Mouse (Mus musculus): Measurements from ENCODE around the gene Actb. TPM values are rescaled to one million over a fixed set of nuclear protein-coding genes. Genes with fewer than 3 reads are reported as not detected.

The Actb gene
- total RNA-seq, 1 experiment from 2014 or later = 8,865 TPM

DNA sequence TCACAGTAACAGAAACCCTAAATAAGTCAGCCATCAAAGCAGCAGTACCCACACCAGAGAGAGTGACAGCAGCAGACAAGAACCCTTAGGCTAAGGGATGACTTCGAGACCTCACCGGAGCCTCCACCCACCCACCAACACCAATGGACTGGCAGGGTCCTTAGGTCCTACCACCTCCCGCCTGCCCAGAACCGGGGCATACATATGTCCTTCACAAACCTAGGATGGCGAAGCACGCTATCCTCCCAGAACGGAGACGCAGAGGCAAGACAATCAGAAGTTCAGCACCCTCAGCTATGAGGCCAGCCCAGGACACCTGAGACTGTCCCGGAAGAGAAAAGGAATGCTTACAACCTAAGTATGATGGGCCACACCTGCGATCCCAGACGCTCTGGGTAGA, 24.1 kb downstream of the Actb start:
- no peak for ATAC-seq (ENCODE audit: extremely low read depth, insufficient number of reproducible peaks, low FRiP score, poor library complexity, severe bottlenecking)

DNA sequence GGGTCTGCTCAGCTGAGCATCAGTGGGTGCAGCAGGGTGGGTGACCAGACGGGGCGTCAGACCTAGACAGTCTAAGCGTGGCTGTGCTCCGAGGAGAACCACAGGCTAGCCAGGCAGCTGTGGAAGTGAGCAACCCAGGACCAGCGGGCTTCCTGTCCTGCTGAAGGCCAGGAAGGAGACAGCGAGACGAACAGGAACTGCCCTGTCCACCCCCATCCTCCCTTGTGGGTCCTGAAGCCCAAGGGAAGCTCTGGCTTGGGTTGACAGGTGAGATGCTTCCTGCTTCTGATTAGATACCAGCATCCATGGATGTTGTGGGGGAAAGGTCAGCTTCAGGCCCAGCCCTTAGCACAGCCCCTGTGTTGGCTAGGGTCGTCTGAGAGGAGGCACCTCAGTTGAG, 24.6 kb downstream of the Actb start:
- ATAC-seq (ENCODE audit: extremely low read depth, insufficient number of reproducible peaks, low FRiP score, poor library complexity, severe bottlenecking) = no peak

DNA sequence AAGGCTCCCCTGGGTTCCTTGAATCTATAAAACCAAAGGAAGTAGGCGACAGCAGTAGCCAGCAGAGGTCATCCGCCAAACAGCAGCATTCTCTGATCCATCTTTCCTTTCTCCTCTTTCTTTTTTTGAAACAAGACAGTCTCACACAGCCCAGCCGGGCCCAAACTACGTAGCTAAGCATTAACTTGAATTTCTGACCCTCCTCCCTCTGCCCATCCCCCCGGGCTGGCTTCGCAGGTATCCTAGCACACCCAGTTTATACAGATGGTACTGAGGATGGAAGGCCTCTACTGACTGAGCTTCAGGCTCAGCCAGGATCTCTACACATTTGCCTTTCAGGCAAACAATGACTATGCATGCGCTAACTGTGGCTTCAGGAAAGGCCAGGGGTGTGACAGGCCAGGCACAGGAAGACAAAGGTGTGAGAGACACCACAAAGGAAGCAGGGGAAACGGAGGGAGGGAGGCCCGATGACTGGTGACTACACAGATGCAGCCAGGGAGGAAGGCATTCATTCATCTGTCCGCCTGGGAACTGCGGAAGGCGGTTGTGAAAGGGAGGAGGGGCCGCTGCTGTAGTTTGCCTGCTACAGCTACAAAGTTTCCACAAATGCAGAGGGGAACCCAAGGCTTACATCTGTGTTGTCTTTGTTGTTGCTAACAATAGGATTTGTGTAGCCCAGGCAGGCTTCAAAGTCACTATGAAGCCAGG, 25.6 kb downstream of the Actb start:
- ATAC-seq (ENCODE audit: extremely low read depth, insufficient number of reproducible peaks, low FRiP score, poor library complexity, severe bottlenecking) = no peak

DNA sequence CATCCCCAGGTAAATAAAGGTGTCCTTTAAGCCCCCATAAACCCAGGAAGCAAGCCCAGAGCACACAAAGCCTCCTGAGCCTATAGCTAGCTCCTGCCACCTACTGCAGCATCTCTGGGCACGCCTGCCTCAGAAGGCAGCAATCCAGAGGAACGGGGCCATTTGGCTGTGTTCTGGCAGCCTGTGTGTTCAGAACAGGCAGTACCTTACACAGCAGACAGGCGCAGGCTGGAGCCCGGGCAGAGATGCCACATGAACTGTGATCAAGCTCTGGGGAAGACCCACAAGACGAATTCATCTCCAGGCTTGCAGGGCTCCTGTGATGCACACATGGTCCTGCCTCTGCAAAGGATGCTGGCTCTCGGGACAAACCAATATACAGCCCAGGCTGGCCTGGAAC, 26.3 kb downstream of the Actb start:
- ATAC-seq (ENCODE audit: extremely low read depth, insufficient number of reproducible peaks, low FRiP score, poor library complexity, severe bottlenecking) = no peak

DNA sequence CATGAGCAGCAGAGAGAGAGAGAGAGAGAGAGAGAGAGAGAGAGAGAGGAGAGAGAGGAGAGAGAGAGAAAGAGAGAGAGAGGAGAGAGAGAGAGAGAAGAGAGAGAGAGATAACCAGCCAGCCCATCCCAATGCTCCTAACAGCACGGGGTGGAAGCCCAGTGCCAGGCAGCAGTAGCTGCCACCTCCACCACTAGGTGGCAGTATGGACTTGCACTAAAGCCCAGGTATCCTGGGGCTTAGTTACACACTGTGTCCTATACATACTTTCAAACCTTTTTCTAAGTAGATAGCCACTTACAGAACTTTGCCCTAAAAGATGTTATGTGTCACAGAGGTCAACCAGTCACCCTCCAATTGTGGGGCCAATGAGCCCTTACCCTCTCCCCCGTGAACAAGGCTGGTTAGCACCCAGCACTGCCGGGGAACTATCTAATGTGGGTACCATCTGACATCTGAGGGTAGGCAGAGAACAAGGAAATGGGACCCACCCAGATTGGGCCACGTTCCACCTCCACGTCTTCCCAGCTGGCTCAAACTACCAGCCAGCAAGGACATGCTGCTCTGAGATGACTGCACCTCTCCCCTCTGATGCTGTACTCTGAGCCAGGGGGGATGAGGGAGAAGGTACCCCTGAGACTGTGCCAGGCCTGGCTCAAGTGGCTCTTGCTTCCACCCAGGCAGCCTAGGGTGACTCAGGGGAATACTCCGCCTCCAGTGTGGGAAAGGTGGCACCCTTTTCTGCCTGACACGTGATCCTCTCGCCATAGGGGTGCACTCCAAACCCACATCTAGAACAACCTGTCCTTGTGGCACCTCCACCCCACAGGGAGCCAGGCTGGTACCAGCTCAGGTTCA, 27.0 kb downstream of the Actb start:
- ATAC-seq (ENCODE audit: extremely low read depth, insufficient number of reproducible peaks, low FRiP score, poor library complexity, severe bottlenecking) = peak; percentile 69

DNA sequence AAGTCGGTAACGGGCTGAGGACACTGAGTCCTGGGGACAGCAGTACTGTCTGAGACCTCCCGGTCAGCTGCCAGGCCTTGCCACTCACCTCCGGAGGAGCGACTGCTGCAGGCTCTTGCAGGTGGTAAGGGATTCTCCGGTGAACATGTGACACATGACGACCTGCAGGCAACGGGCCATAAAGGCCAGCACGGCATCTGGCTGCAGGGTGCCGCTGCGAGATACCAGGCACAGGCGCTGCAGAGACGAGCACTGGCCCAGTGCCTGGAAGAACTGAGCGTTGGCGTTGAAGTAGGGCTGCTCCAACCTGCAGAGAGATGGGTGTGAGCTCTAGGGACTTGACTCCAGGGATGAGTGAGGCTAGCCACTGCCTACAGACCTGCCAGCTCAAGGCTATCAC, 28.0 kb downstream of the Actb start:
- no peak for ATAC-seq (ENCODE audit: extremely low read depth, insufficient number of reproducible peaks, low FRiP score, poor library complexity, severe bottlenecking)

DNA sequence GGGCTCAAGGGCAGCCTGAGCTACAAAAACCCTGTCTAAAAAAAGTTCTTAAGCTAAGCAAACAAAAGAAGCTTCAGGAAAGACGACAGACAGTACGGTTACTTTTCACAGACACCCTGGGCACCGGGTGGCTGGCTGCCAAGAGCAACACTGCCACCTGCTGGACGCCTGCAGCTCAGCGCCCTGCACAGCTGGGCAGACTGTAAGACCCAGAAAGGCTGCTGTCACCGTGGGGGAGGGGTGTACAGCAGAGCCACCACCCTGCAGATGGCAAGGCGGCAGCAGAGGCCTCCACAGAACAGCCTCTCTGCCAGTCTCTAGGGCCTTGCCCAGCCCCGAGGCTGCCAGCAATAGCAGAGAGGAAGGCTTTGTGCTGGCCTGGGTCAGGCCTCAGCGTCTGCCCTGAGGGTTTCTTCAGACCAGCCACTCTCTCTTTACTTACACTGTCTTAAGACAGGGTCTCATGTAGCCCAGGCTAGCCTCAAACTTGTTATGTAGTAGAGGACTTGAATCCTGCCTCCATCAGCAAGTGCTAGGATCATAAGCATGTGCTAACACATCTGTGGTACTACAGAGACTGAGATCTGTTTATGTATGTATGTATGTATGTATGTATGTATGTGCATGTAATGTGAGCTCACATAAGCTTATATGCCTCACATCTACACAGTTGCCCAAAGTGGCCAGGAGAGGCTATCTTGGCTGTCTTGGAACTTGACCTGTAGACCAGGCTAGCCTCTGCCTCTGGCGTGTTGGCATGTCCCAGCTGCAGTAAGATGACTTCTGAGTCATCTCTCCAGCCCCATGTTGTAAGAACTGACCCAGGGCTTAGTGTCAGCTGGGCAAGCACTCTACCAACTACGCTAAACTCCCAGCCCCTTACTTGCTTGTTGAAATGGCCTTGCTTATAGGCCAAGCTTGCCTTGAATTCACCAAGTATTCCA, 28.9 kb downstream of the Actb start:
- ATAC-seq (ENCODE audit: extremely low read depth, insufficient number of reproducible peaks, low FRiP score, poor library complexity, severe bottlenecking) = peak; percentile 68

DNA sequence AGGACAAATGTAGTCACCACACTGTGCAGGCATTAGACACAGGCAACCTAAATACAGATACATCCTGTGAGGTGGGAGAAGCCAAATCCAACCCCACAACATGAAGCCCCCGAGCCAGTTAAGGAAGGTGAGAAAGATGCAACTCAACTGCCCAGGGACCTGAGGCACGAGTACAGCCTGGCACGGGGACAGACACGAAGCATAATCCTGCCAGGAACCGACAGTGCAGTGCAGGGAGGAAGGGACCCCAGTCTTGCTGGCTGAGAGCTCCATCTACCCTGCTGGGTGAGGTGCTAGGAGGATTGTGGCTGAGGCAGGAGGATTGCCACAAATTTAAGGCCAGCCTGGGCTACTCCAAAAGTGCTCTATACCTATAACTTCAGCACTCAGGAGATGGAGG, 29.7 kb downstream of the Actb start:
- ATAC-seq (ENCODE audit: extremely low read depth, insufficient number of reproducible peaks, low FRiP score, poor library complexity, severe bottlenecking) = no peak

DNA sequence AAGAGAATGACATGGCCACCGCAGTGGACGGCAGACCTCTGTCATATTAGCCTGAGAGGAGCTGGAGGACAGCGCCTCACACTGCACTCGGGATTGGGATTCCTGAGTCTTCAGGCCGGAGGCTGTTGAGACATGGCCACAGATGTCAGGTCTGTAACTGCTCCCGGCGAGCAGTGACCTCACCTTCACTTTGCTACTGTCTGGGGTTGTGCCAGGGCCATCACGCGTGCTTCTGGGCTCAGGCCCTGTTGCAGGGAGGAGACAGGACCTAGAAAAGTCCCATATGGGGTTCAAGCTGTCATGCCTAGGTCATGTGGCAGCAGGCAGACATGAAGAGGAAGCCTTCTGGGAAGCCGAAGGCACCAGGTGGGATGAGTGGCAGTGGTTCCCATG, 31.0 kb downstream of the Actb start:
- ATAC-seq (ENCODE audit: extremely low read depth, insufficient number of reproducible peaks, low FRiP score, poor library complexity, severe bottlenecking) = no peak

DNA sequence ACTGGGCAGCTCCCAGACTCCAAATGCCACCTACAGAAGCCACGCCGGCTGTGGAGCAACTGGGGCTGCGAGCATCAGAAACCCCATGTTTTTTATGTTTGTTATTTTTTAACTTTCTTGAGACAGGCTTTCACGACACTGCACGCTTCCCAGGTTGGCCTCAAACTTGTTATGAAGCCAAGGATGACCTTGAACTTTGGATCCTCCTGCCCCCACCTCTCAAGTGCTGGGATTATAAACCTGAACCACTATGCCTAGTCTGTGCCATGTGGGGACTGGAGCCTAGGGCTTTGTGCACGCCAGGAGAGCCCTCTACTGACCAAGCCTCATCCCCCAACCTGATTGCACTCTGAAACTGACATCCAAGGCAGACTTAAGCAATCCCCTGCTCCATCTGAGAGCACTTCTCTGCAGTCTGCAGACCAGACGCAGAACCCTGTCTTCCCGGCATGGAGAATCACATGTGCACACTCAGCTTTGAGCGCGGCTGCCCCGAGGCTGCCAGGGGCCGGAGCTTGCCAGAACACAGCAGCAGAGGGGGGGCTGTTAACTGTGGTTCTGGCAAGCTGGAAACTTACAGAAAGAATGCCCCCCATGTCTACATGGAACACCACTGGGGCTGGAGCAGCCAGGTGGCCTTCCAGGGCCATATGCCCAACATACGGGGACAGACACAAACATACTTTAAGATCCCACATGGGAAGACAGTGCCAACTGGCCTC, 31.6 kb downstream of the Actb start:
- no peak for ATAC-seq (ENCODE audit: extremely low read depth, insufficient number of reproducible peaks, low FRiP score, poor library complexity, severe bottlenecking)

DNA sequence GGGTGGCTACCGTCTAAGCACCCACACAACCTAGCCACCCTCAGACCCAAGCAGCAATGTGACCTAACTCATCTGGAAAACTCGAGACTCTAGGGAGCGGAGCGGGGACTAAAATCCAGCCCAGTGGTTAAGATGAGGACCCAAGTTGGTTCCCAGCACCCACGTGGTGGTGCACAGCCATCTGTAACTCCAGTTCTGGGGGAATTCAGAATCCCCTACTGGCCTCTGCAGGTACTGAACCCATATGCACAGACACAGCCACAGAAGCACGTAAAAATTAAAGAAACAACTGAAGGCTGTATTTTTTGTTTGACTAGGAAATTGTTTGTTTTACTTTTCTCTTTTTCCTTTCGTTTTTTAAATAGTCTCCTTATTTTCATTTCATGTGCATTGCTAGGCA, 32.8 kb downstream of the Actb start:
- ATAC-seq (ENCODE audit: extremely low read depth, insufficient number of reproducible peaks, low FRiP score, poor library complexity, severe bottlenecking) = no peak

DNA sequence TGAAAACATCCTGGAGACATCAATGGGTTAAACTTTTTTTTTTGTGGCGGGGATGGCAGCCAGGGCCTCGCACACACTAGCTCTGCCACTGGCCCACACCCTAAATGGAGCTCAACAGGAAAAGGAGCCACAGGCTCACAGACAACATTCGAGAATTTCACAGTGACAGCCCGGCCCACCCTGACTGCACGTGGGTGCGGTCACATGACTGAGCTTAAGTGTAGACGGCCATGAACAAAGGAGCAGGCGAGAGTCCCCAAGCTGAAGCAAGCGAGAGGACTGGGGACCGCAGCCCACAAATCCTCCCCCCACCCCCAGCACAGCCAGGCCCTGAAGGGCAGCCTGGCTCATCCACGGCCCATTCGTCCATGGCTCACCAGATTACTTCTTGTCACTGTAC, 34.8 kb downstream of the Actb start:
- ATAC-seq (ENCODE audit: extremely low read depth, insufficient number of reproducible peaks, low FRiP score, poor library complexity, severe bottlenecking) = no peak

DNA sequence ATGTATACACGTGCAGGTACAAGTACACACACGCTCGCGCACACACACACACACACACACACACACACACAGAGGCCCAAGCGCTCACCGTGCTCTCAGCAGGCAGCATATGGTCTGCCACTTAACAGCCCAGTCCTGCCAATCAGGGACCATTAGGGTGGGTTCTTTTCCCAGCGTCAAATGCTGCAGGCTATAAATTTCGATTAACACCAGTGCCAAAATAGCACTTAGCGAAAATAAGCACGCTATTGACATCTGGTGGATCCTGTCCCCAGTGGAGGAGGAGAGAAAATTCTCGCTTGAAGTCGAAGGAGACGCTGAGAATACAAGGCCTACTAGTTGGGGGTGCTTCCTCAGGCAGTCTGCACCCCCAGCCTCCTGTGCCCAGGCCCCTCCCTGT, 37.1 kb downstream of the Actb start:
- ATAC-seq (ENCODE audit: extremely low read depth, insufficient number of reproducible peaks, low FRiP score, poor library complexity, severe bottlenecking) = no peak

DNA sequence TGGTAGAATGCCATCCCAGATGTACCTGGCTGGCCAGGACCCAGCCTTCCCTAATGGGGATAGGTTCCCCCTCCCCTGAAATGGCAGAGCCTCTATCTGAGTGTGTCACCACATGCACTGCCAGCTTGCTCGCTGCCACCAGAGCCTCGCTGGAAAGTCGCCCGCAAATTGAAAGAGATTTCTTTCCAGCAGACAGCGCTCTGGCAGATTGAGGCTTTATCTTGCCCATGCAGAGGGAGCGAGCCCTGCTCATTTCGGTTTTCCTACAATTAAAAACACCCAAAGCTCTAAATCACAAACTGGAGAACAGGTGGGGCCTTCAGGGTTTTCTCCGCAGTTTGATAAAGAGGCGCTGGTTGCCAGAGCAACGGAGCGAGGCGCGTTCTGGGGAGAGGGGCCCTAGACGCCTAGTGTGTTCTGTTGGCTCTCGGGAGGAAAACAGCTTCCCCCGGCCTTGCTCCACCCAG, 48.8 kb downstream of the Actb start:
- ATAC-seq (ENCODE audit: extremely low read depth, insufficient number of reproducible peaks, low FRiP score, poor library complexity, severe bottlenecking) = no peak

DNA sequence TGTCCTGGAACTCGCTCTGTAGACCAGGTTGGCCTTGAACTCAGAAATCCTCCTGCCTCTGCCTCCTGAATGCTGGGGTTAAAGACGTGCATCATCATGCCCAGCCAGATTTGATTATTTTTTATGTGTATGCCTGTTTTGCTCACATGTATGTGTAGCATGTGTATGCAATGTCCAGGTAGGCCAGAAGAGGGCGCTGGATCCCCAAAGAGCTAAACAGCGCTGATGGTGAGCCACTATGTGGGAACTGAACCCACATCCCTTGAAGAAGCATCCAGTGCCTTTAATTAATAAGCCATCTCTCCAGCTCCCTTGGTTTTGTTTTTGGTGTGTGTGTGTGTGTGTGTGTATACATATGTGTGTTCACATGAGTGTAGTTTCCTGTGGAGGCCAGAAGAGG, 50.1 kb downstream of the Actb start:
- ATAC-seq (ENCODE audit: extremely low read depth, insufficient number of reproducible peaks, low FRiP score, poor library complexity, severe bottlenecking) = no peak

DNA sequence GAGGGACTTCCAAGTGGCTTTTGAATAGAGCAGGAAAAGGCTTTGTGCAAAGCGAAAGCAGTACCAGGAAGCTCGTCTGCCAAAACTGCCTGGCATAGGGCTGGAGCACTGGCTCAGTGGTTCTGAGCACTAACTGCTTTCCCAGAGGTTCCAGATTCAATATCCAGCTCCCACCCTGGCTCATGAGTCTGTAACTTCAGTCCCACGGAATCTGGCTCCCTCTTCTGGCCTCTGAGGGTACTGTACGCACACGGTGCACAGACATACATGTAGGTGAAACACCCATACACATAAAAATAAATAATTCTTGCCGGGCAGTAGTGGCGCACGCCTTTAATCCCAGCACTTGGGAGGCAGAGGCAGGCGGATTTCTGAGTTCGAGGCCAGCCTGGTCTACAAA, 51.7 kb downstream of the Actb start:
- no peak for ATAC-seq (ENCODE audit: extremely low read depth, insufficient number of reproducible peaks, low FRiP score, poor library complexity, severe bottlenecking)

DNA sequence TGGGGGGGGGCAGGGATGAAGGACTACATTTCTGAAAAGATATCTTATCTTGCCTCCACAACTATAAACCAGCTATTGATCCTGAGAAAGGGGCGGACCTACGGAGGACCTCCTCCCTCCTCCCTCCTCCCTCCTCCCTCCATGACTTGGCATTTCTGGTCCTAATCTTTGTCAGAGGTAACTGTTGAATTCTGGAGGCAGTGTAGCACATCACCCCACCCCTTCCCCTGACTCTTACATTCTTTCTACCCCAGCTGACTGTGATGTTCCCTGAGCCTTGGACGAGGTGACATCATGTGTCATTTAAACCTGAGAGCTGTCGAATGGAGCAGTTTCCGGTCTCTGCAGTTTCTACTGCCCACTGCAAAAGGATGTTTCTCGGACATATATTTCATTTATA, 53.0 kb downstream of the Actb start:
- no peak for ATAC-seq (ENCODE audit: extremely low read depth, insufficient number of reproducible peaks, low FRiP score, poor library complexity, severe bottlenecking)
